Mouse (Mus musculus) kidney, adult 8-10 months (tissue): ENCODE data around the gene Camta1.
A peak's percentile ranks its signal among the peaks of the same experiment; 100 is the strongest.

ENCODE experiments used
- DNase-seq, 2 experiments: peaks; one replicate each; pipeline ENCODE4 v3.0.0; 2022

Gene Camta1

DNA sequence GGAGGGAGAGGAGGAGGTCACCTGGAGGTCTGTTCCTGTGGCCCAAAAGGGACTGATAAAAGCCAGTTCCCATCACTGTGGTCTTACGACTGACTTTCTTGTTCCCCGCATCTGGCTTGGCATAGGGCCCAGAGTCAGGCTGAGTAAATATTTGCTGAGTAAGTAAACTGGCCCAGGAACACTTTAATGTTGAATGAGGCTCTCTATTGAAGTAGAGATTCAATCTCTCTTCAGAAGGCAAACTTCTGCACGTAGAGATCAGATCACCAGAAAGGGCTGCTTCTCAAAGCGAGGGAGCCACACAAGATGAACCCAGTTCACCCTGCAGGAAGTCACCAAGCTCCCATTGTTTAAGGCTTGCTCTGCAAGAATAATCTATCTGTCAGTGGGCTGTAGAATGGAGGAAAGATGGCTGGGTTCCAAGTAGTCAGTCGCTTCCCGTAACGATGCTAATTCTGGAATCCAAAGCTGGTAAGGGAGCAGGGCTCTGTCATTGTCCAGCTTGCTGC, 681.2 kb downstream of the Camta1 start:
- no peak for DNase-seq

DNA sequence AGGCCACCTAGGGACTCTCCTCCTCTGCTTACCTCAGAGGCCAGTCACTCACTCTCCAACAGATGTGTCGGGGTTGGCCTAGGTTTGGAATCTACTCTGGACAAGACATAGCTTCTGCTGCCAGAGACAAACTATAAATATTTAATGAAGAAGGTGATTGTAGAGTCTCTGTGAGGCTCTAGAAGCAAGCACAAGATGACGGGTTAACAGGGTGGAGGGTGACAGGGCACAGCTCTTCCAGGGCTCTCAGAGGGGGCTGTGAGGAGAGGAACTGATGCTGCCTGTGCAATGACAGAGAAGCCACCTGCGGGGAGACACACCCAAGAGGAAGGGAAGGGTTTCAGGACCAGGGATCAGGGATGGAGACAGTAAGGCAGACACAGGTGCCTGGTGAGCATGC, 682.0 kb downstream of the Camta1 start:
- DNase-seq = no peak

DNA sequence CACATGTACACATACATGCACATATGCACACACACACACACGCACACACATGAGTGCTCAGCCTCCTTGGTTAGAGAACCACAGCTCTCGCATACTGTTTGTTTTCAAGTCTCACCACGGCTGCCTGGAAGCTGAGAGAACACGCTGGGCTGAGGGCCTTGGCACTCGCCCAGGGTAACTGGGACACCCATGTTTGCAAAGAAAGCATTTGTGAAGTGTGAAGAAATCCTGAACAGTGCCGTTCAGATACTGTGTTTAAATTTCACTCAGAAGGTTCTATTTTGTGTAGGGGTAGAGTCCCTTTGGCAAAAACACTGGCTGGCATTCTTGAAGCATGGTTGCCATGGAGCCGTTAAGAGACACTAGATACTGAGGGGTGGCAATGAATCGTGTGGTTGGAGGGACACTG, 682.7 kb downstream of the Camta1 start:
- no peak for DNase-seq

DNA sequence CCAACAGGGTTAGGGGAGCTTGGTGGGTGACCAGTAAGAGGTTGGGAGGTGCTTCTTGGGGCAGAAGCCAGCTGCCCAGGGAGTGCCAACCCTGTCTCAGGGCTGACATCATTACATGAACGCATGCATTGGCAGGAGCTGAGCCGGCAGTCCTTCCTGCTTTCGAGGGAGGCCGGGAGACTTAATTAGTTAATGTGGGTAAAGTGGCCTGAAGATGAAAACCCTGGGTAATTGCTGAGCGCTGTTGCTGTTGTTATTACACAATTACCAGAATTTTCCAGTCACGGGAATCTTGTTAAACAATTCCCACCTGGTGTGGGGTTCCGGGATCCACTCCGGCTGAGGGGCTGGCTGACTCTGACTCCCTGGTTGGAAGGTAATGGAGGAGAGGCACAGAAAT, 689.1 kb downstream of the Camta1 start:
- no peak for DNase-seq

DNA sequence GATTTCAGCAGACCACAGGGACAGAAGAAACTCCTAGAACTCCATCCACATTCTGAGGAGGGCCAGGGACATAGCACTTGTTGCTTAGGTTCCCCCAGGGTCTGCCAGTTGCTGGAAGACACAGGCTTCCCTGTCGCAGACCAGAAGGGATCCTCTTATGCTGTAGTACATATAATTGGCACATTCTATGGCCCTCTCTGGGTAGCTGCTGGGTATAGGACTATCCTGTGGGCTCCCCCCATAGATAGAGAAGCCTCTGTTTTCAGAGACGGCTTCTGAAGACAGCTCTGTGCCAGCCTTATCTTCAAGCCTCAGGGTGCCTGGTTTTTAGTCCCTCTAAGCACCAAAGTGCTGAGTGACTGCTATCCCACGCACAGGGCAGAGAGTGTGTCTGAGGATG, 690.6 kb downstream of the Camta1 start:
- DNase-seq = no peak

DNA sequence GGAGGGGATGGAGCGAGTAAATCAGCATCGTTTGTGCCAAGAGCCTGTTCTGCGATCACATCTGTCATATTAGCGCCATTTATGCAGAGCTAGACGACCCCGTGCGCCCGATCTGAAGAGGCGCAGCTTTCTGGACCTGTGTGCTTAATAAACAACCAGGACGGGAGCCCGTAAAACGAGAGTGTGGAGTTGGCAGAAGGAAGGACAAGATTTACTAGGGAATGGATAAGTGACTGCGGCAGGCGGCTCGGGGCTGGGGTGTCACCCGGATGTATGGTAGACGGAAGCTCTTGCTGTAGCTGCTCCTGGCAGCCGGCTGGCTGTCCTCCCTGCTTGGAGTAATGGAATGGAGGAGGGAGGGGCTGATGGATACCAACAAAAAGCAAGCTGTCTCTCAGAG, 691.0 kb downstream of the Camta1 start:
- no peak for DNase-seq

DNA sequence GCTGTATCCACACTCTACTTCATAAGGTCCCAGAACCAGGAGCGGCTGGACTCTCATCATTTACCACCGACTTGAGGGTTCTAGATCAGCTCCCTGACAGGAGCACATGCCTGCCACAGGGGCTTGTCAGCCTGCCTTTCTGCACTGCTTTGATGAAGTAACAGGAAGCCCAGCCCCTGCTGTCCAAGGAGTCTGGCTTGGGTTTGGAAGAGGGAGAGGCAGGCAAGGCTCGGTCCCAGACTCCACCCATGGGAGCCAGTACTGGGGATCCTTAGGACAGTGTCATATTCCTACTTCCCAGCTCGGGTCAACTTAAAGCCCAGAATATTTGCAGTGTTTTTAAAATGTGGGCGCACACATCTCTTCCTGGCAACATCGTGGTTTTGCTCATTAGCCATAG, 694.7 kb downstream of the Camta1 start:
- no peak for DNase-seq

DNA sequence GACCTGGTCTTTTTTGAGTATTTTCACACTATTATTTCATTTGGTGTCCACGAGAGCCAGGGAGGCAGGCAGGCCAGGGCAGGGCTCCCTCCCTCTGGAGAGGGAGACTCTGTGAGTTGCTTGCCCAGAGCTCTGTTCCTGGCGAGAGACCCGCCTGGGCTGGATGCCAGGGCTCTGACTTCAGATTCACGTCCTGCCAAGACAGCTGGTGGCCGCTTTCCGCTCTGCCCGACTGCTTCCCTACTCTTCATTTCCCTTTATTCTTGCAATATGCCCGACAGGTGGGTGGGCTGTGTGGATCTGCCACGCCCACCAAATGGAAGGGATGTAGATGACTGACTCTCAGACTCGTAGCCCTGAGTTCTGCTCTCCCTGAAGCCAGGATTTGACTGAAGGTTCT, 696.1 kb downstream of the Camta1 start:
- DNase-seq = peak; percentile 75 to 86

DNA sequence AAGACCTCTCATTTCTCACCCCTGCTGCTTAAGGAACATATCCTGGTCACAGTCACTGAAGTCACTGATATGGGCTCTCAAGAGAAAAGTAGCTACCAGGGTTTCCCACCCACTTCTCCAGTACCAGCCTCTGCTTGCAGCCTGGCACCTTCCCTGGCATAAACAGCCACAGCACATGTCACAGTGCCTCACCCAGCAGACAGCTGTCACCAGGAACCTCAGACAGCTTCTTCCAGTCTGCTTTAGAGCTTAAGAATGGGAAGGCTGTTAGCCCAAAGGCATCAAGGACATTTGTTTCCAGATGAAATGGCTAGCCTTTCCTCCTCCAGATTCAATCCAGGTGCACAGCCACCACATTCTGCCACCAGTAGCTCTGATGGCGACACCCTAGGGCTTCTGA, 697.4 kb downstream of the Camta1 start:
- no peak for DNase-seq

DNA sequence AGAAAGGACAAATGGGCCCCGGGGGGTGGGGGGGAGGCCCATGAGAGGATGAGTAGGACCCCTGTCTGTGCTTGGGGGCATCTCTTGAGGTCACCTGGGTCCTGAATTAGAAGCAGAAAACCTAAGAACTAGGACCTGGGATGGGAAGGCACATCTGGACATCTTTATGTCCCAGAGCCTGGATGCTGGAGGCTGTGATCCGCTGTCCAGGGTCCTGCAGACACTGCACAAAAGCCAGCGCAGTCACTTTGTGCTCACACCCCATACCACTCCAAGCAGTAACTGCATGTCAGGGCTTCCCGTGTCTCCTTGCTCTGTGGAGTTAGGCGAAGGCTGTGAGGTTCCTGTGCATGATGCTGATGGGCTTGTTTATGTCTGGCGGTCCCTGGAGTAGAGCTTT, 699.8 kb downstream of the Camta1 start:
- no peak for DNase-seq

DNA sequence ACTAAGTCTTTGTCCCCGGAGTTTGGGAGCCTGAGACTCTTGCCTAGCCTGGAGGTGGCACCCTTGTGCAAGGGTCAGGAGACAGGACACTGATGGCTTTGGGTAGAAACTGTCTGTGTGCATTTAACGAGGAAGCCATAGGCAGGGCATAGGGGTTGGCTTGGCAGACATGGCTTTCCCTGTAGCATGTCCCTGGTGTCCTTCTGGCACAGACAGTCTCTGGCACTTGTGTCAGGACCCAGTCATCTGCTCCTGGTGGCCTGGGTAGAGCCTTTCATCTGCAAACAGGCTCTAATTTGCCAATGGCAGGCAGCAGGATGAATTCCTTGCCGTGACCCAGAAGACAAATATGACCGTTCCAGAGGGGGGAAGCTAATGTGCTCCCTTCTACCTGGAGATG, 700.7 kb downstream of the Camta1 start:
- no peak for DNase-seq

DNA sequence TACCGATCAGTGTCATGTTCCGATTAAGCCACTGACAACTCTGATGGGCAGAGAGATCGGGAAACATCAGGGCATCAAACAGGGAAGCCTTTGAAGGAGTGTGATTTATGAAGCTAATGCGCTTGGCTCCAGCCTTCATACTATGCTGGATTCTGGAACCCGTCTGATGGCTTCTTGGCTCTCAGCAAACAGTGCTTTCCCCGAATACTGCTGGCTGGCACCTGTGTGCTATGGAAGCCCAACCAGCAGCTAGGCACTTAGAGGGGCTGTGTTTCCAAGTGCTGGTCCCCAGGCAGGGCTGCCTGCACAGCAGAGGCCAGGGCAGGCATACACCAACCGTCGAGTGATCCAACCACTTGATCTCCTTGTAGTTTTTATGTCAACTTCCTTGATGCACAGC, 701.2 kb downstream of the Camta1 start:
- DNase-seq = no peak

DNA sequence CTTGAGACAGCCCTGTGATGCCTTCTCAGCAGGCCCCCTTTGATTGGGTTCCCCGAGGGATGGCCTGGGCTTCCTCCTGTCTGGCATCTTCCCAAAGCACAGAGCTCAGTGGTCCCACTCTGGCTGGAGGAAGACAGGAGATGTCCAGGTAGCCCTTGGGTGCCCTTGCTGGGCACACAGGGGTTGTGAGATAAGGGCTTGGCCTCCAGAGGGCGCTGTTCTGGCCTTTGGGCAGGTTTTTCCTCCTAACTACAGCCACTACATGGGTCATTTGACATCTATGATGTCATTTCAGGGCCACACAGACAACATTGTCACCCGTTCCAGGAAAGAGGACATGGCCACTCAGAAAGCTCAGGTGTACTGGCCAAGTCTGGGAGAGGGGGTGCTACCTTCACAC, 703.4 kb downstream of the Camta1 start:
- DNase-seq = no peak

DNA sequence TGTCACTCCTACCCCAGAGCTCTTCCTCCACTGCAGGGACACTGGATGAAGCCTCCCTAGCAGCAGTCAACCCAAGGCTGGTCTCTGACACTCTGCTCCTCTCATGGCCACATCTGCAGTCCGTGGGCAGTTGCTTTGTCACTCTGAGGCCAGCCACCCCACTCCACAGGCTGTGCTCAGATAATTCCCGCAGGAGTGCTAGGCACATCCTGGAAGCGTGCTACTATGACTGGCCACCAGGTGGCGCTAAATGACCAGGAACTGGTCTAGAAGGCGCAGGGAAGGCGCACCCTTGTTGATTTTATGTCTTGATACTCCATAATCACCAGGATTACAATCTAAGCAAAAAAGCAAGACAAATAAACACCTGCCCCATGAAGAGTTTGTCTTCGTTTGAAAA, 704.8 kb downstream of the Camta1 start:
- DNase-seq = peak; percentile 55 to 84

DNA sequence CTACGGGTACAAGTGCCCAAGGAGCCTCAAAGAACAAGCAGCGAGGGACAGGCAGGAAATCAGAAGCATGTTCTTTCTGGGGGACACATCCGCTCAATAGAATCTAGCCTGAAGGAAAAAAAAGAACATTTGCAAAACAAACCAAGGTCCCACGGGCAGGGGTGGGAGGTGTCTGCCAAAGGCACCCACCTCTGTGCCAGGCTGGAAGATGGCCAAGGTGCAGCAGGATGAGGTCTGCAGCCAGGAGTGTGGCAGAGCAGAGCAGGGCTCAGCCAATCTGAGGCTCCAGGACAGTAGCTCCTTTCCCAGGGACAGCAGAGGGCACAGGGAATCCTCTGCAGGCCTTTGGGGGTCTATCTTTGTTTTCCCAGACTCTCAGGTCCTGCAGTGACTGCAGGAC, 706.1 kb downstream of the Camta1 start:
- no peak for DNase-seq

DNA sequence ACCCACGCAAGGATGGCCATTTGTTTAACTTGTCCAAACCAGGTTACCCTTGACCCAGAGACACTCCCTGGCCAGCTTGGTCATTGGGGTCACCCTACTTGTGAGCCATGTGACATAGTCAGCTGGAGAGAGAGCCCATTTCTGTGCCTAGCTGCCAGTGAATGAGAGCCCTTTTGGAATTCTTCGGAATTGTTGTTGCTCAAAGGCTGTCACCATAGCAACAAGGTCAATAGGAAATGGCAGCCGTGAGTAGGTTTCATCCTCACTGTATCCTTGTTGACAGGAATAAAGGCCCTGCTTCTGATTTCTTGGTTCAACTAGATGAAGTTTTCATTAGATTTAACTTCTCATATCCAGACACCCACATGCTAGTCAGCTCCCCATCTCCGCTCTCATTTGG, 707.4 kb downstream of the Camta1 start:
- DNase-seq = no peak

DNA sequence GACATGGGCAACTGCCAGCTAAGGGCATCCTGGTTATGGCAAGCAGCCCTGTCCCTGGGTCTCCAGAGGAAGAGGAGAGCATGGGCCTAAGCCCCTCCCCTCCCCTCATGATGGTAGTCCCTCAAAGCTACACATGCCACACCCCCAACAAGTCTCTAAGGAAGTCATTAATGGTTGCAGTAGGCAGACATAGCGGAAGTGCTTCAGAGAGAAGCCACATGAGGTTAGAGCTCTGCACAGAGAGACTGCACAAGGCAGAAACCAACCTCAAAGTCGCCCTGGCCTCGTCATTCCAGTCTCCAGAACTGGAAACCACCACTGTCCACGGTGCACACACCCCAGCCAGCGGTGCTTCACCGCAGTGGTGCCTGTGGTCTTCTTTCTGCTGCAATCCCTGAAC, 709.7 kb downstream of the Camta1 start:
- DNase-seq = no peak

DNA sequence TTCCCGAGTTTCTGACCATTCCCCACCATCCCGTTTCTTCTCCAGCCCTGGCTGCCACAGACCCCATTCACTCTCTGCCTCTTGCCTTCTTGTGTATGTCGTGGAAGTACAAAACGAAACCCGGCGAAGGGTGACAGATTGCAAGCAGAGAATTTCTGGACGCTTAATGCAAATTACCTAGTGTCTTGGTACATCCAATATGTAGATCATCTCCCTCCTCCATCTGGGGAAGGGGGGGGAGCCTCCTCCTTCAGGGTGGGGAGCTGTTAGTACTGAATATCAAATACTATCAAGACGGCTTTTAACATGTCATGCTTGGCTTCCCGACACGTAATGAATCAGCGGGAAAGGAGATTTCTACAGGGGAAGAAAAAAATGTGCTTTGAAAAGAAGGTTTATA, 710.8 kb downstream of the Camta1 start:
- no peak for DNase-seq

DNA sequence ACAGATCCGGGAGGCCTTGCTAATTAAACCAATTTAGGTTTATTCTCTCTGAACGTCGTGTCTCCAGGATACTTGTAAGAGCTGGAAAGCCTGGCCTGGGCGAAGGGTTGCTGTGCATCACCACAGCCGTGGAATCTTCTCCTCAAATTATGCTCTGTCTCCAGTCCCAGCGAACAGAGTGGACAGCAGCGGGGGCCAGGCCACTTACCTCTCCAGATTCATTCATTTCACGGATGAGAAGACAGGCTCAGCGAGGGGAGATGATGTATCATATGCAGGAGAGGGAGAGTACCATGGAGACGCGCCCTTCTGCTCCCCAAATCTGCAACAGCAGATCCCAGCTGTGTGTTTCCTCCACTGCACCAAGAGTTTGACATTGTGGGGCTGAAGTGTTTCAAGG, 711.6 kb downstream of the Camta1 start:
- DNase-seq = no peak

DNA sequence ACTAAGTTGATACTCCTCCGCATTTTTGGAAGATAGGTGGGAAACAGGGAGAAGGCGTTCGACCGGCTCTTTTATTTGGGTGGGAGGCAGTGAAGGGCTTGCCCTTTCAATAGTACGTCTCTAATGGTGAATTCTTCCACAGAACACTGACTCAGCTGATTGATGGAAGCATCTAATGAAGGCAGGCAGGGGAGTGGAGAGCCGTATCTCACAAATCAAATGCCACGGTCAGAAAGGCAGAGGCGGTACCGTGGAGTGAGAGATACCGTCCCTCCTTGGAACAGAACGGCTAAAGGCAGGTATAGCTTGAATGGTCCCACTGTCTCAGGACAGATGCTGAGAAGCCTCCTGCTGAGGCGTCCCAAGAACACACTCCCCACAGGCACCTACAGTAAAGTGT, 714.1 kb downstream of the Camta1 start:
- no peak for DNase-seq

DNA sequence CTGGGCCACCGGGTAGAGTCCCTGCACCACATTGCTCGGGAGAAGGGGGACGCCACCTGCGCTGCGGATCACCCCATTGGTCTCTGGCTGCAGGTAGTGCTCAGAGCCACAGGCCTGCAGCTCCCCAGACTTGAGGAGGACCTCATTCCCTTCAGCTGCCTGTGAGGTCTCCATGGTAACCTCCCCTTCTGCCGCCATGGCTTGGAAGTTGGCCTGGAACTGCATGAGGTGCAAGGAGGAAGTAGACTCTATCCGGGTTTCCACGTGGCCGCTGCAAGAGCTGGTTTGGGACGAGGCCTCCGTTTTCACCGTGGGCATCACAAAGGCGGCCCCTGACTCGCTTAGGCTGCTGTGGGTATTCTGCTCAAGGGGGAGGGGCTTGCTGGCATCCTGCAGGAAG, 717.6 kb downstream of the Camta1 start:
- DNase-seq = no peak

DNA sequence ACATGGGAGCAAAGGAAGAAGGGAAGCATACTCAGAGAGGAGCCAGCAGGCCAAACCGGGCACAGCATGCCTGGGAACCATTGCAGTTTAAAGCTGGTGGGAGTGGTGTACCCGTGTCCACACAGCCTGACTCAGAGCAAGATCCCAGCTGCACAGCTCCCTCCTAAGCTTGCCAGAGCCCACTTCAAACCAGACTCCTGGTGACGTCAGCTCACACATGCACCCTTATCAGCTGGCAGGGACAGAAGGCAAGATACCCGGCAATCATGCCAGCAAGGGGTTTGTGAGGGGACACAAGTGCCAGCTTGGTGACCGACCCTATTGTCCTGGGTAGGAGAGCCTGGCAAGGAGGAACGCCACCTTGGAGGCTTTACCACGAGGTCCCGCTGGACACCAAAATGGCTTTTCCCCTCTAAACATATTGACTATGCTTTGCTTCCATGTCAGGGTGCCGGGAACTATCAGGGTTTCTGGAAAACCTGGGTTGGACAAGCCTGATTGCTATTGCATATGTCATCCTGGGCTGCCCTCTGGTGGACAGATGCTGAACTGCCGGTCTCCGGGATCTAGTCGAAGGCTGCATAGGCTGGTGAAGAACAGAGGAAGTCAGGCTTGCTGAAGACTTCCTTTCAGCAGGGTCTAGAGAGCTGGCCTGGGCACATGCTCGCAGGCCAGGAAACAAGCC, 720.3 kb downstream of the Camta1 start:
- DNase-seq = peak; percentile 79 to 94

DNA sequence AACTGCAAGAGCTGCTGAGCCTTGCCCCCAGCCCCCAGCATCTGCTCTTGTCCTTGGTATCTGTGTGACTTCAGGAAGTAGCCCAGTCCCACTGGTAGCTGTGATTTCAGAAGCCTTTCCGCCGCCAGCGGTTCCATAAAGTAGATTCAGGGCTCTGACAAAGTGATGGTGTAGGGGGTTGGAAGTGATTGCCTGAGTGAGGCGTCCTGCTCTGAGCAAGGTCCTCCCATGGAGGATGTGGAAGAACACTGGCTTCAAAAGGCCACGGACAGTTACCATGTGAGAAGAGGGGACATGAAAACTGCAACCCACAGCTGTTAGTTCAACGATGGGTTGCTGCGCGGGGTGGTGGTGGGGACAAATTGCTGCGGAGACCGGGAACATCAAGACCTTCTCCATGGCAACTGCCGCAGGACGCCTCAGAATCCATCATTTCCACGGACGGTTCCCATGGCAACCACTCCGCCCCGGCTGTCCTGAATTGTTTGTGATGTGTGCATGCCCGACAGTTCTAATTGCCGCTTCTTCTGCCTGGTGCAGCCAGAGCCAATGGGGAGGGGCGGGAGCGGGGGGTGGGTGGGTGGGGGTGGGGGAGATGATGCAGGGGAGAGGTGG, 721.2 kb downstream of the Camta1 start:
- no peak for DNase-seq

DNA sequence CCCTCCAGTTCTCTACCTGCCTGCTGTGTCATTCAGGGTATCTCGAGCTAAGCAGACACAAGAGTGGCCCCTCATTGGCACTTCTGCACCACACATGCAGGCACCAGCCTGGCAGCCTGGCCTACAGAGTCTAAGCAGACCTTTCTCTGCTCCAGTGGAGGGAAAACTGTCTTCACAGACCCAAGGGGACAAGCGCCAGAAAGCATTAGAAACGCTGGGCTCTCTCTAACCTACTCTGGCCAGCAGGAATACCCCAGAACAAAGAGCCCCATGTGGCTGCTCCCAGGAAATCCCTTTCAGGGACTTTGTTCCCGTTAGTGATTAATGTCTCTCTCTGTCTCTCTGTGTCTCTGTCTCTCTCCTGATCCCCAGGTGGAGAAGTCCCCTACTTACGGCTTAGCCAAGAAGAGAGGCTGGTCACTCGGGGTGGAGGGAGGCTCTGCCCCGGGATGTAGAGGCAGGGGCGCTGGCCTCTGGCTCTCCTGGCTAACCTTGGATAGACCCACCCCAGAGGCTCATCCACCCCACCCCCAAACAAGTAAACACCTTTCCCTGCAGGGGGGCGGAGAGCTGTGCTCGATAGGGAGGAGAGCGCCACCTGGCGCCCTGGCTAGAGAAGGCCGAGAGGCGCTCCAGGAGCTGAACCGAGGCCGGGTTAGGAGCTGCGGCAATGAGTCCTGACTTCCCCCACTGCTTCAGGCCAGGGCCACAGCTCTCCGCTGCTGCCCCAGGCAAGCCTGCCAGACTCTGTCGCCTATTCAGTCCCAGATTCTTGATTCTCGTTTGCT, 722.4 kb downstream of the Camta1 start:
- DNase-seq = peak; percentile 55 to 72
